30 mouse cellular contexts compared by ENCODE assay signal in the genomic region with DNA sequence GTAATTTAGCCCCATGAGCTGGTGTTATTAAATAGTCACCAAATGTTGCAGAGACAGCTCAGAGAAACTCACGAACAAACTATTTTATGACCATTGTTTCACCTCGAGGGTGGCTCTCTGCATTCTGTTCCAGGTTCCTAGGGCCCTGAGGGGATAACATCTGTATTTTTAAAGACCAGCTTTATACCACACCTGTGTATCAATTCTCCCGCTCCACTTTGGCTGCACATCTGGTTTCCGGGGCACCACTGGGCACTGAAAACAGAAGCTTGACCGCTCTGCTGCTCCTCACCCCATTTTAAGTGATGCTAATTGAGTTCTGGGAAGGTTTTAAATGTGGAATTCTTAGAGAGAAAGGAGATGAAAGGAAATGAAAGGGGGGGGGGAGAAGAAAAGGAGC.
DNase-seq lines count a peak whose midpoint lies in the region; ATAC-seq and TF ChIP-seq lines count a peak whose summit lies in the region.
"Had no signal": no experiment of that assay in that cellular context is flagged by ENCODE, and none has a peak within 500 bp of the region (broad histone marks: within the 10 kb centered on the region; RNA-seq: fewer than 3 reads in every experiment).

No protein-coding gene starts in this region.

- no peak overlapping the region for H3K27ac ChIP-seq in embryonic facial prominence, embryonic 13.5 days
- peak overlapping the region; percentile 30; the same call in 1 of the 2 replicates for H3K27ac ChIP-seq in limb, embryonic 12.5 days
- H3K27ac ChIP-seq in kidney, adult 2 months (ENCODE audit: insufficient read depth, low read depth, low read length), result no peak overlapping the region
- H3K27ac ChIP-seq: forebrain, embryonic 10.5 days; forebrain, embryonic 13.5 days; gastrocnemius, adult 2 months; heart, embryonic 10.5 days; heart, embryonic 13.5 days; hindbrain, embryonic 14.5 days; hindbrain, postnatal 0 days had no signal

- ATAC-seq in embryonic facial prominence, embryonic 13.5 days (ENCODE audit: insufficient number of reproducible peaks, insufficient read depth, low FRiP score, low TSS enrichment, low read depth), result no peak
- no peak for ATAC-seq in limb, embryonic 12.5 days (ENCODE audit: insufficient number of reproducible peaks, insufficient read depth, low FRiP score, low TSS enrichment, low read depth)
- ATAC-seq: forebrain, embryonic 13.5 days; forebrain, embryonic 16.5 days; hindbrain, postnatal 0 days; inflammation-experienced regulatory T-cells, adult 6 months; intestine, embryonic 16.5 days had no signal

- no peak for TF ChIP-seq POLR2A in kidney, adult 2 months (IDR thresholded peaks at IDR 0.05; ENCODE audit: low read depth, low read length)

- no peaks in the 10 kb centered on the region for H3K9me3 ChIP-seq in embryonic facial prominence, embryonic 13.5 days
- no peaks in the 10 kb centered on the region for H3K9me3 ChIP-seq in limb, embryonic 12.5 days
- H3K9me3 ChIP-seq: forebrain, embryonic 10.5 days; forebrain, embryonic 13.5 days; G1E; heart, embryonic 10.5 days; heart, embryonic 13.5 days had no signal

- H3K4me3 ChIP-seq in embryonic facial prominence, embryonic 13.5 days, result no peak overlapping the region
- H3K4me3 ChIP-seq in limb, embryonic 12.5 days (replicated peaks), result no peak overlapping the region
- H3K4me3 ChIP-seq in kidney, adult 2 months (ENCODE audit: insufficient read depth, low read depth, low read length), result no peak overlapping the region
- H3K4me3 ChIP-seq: forebrain, embryonic 10.5 days; forebrain, embryonic 13.5 days; gastrocnemius, adult 2 months; heart, embryonic 10.5 days; heart, embryonic 13.5 days had no signal

- peak; percentile 54 for DNase-seq in forelimb bud, embryonic 11.5 days (ENCODE audit: low read depth, low spot score)
- DNase-seq in kidney, postnatal 25 days, result no peak
- DNase-seq in kidney, adult 2 months, result no peak
- DNase-seq in heart, adult 8-10 months (ENCODE audit: low spot score), result no peak
- DNase-seq: adrenal gland, adult 2 months; adrenal gland, postnatal 14 days; B cell, adult 2 months; cerebellum, adult 11-12 months; cerebellum, adult 8-10 months; cerebellum, postnatal 10 days; cerebellum, postnatal 36 days; embryo, embryonic 11 days; gastrocnemius, adult 2 months; gastrocnemius, postnatal 14 days; heart, adult 18-20 months; heart, postnatal 14 days; heart, postnatal 4 days had no signal

- TF ChIP-seq CTCF in kidney, adult 2 months (conservative IDR thresholded peaks at IDR 0.05; ENCODE audit: insufficient read depth, insufficient read length, low read depth, low read length), result no peak

- H3K27me3 ChIP-seq in embryonic facial prominence, embryonic 13.5 days, result peaks cover 7% of the 10 kb centered on the region
- H3K27me3 ChIP-seq in limb, embryonic 12.5 days, result no peaks in the 10 kb centered on the region
- no peaks in the 10 kb centered on the region for H3K27me3 ChIP-seq in kidney, adult 2 months (replicated peaks; ENCODE audit: control insufficient read depth, insufficient read depth, low read length)
- H3K27me3 ChIP-seq: CH12.LX; forebrain, embryonic 13.5 days; heart, embryonic 13.5 days had no signal

- H3K9ac ChIP-seq in embryonic facial prominence, embryonic 13.5 days, result no peak overlapping the region
- no peak overlapping the region for H3K9ac ChIP-seq in limb, embryonic 12.5 days (replicated peaks)
- H3K9ac ChIP-seq: forebrain, embryonic 13.5 days; heart, embryonic 13.5 days; hindbrain, embryonic 14.5 days had no signal

- H3K4me2 ChIP-seq in embryonic facial prominence, embryonic 13.5 days, result peak overlapping the region; percentile 18; the same call in 1 of the 2 replicates
- 0 out of 2 replicates have a peak overlapping the region, but pooled peaks have one; percentile 7 for H3K4me2 ChIP-seq in limb, embryonic 12.5 days
- H3K4me2 ChIP-seq: forebrain, embryonic 13.5 days; heart, embryonic 13.5 days; hindbrain, embryonic 14.5 days had no signal

- 17% methylated on average over 5 of the region's 5 CpGs for WGBS in embryonic facial prominence, embryonic 13.5 days
- WGBS in limb, embryonic 12.5 days, result 7% methylated on average over 5 of the region's 5 CpGs
- WGBS in kidney, adult 2 months, result 62% methylated on average over 5 of the region's 5 CpGs

- peaks cover 31% of the 10 kb centered on the region for H3K4me1 ChIP-seq in embryonic facial prominence, embryonic 13.5 days
- H3K4me1 ChIP-seq in limb, embryonic 12.5 days (replicated peaks), result peaks cover 52% of the 10 kb centered on the region
- H3K4me1 ChIP-seq in kidney, adult 2 months (ENCODE audit: control insufficient read depth, insufficient read depth, low read length), result no peaks in the 10 kb centered on the region
- H3K4me1 ChIP-seq: forebrain, embryonic 13.5 days had no signal

- H3K36me3 ChIP-seq in embryonic facial prominence, embryonic 13.5 days, result no peaks in the 10 kb centered on the region
- H3K36me3 ChIP-seq in limb, embryonic 12.5 days, result no peaks in the 10 kb centered on the region
- H3K36me3 ChIP-seq in kidney, adult 2 months (ENCODE audit: control insufficient read depth, insufficient read depth, low read length), result no peaks in the 10 kb centered on the region
- H3K36me3 ChIP-seq: forebrain, embryonic 10.5 days; G1E; heart, embryonic 10.5 days; heart, embryonic 13.5 days had no signal
